Mouse (Mus musculus) liver, embryonic 16.5 days (tissue): ENCODE measurements around the gene Celf2. TPM values are rescaled to one million over a fixed set of nuclear protein-coding genes. Genes with fewer than 3 reads are reported as not detected.

Experiments used
- ATAC-seq: fragments of 200-750 bp; cut with Nextera tagmentation; 2 replicates; pipeline ENCODE4 v1.8.0; 2017; ENCODE audit warnings: low read depth, mild to moderate bottlenecking, moderate number of reproducible peaks, moderate library complexity
- H3K27ac ChIP-seq: fragments of 300-500 bp; sonication (generic); 2 replicates; pipeline ENCODE4 v1.5.1; 2014; ENCODE audit warnings: mild to moderate bottlenecking, low read length
- H3K27me3 ChIP-seq: fragments of 300-500 bp; sonication (generic); 2 replicates; pipeline ENCODE4 v1.6.1; 2014; ENCODE audit warnings: low read depth, low read length, mixed read lengths; ENCODE audit not compliant: control insufficient read depth, insufficient read depth
- H3K36me3 ChIP-seq: fragments of 300-500 bp; sonication (generic); 2 replicates; pipeline ENCODE4 v1.6.1; 2014; ENCODE audit warnings: mild to moderate bottlenecking; ENCODE audit not compliant: control insufficient read depth, insufficient read depth
- H3K4me1 ChIP-seq: fragments of 300-500 bp; sonication (generic); 2 replicates; pipeline ENCODE4 v1.6.1; 2014; ENCODE audit warnings: low read depth, low read length, mixed read lengths; ENCODE audit not compliant: control insufficient read depth
- H3K4me2 ChIP-seq: fragments of 300-500 bp; sonication (generic); 2 replicates; pipeline ENCODE4 v1.6.1; 2014; ENCODE audit warnings: low read depth, low read length, mixed read lengths
- H3K4me3 ChIP-seq: fragments of 300-500 bp; sonication (generic); 2 replicates; pipeline ENCODE4 v1.5.1; 2014; ENCODE audit warnings: low read depth, mild to moderate bottlenecking, low read length
- H3K9ac ChIP-seq: fragments of 300-500 bp; sonication (generic); 2 replicates; pipeline ENCODE4 v1.6.1; 2014; ENCODE audit warnings: low read depth, low read length
- H3K9me3 ChIP-seq: fragments of 300-500 bp; sonication (generic); replicated peaks from 2 replicates; pipeline ENCODE4 v1.6.1; 2016; ENCODE audit warnings: low read length; ENCODE audit not compliant: control insufficient read depth
- WGBS: fragments of 180-500 bp; shearing (Covaris S2); extraction: QIAGEN DNeasy Blood & Tissue Kit; methylation state at CpG from one replicate; pipeline ENCODE4 v1.1.7; 2014; ENCODE audit not compliant: insufficient replicate concordance; 5-methylcytosine and 5-hydroxymethylcytosine counted together
- polyA plus RNA-seq: library from polyadenylated mRNA; unstranded; fragments of >200 nt; fragmentation: Nextera tagmentation; extraction: Ambion mirVana; gene quantifications from 2 replicates; pipeline ENCODE4 v1.2.1, GENCODE M21; 2015

Gene Celf2
- polyA plus RNA-seq, 1 experiment from 2014 or later, result 10.0 TPM

- 60% methylated on average over 1 of the region's 1 CpGs for WGBS
- Histone ChIP-seq H3K4me2 (no peak overlapping the region), H3K9ac (no peak overlapping the region), H3K27ac (no peak overlapping the region), H3K4me1 (no peaks in the 10 kb centered on the region), H3K36me3 (no peaks in the 10 kb centered on the region), H3K9me3 (no peaks in the 10 kb centered on the region), H3K27me3 (no peaks in the 10 kb centered on the region), H3K4me3 (no peak overlapping the region)
- ATAC-seq, result no peak
These were observed 612.5 kb downstream of the Celf2 start for GRCm38 (mm10) chr2:6896896-6897295.

GRCm38 (mm10) chr2:6893597-6893996, 615.8 kb downstream of the Celf2 start:
- no peak overlapping the region for H3K4me3 ChIP-seq
- no peaks in the 10 kb centered on the region for H3K4me1 ChIP-seq
- no peaks in the 10 kb centered on the region for H3K36me3 ChIP-seq
- ATAC-seq, result no peak
- H3K9me3 ChIP-seq, result no peaks in the 10 kb centered on the region
- no peak overlapping the region for H3K27ac ChIP-seq
- H3K27me3 ChIP-seq, result no peaks in the 10 kb centered on the region
- 42% methylated on average over 2 of the region's 2 CpGs for WGBS
- no peak overlapping the region for H3K4me2 ChIP-seq
- no peak overlapping the region for H3K9ac ChIP-seq

- no peak overlapping the region for H3K4me3 ChIP-seq
- H3K4me1 ChIP-seq, result no peaks in the 10 kb centered on the region
- H3K27me3 ChIP-seq, result no peaks in the 10 kb centered on the region
- no peak overlapping the region for H3K27ac ChIP-seq
- no peaks in the 10 kb centered on the region for H3K9me3 ChIP-seq
- no peaks in the 10 kb centered on the region for H3K36me3 ChIP-seq
- H3K4me2 ChIP-seq, result no peak overlapping the region
- WGBS, result 43% methylated on average over 3 of the region's 3 CpGs
- ATAC-seq, result no peak
- no peak overlapping the region for H3K9ac ChIP-seq
These were observed 616.3 kb downstream of the Celf2 start for GRCm38 (mm10) chr2:6893095-6893494.

GRCm38 (mm10) chr2:6884796-6885711, 624.3 kb downstream of the Celf2 start:
- Histone ChIP-seq H3K27me3 (no peaks in the 10 kb centered on the region), H3K9ac (no peak overlapping the region), H3K36me3 (no peaks in the 10 kb centered on the region), H3K4me1 (no peaks in the 10 kb centered on the region), H3K9me3 (no peaks in the 10 kb centered on the region), H3K4me3 (no peak overlapping the region), H3K27ac (no peak overlapping the region), H3K4me2 (no peak overlapping the region)
- ATAC-seq, result no peak
- 65% methylated on average over 8 of the region's 8 CpGs for WGBS

GRCm38 (mm10) chr2:6883996-6884795, 625.2 kb downstream of the Celf2 start:
- Histone ChIP-seq H3K9me3 (no peaks in the 10 kb centered on the region), H3K27me3 (no peaks in the 10 kb centered on the region), H3K4me3 (no peak overlapping the region), H3K27ac (no peak overlapping the region), H3K36me3 (no peaks in the 10 kb centered on the region), H3K9ac (no peak overlapping the region), H3K4me2 (no peak overlapping the region), H3K4me1 (no peaks in the 10 kb centered on the region)
- no peak for ATAC-seq
- 50% methylated on average over 13 of the region's 13 CpGs for WGBS

- Histone ChIP-seq H3K36me3 (no peaks in the 10 kb centered on the region), H3K4me2 (no peak overlapping the region), H3K9me3 (no peaks in the 10 kb centered on the region), H3K9ac (no peak overlapping the region), H3K27me3 (no peaks in the 10 kb centered on the region), H3K4me1 (no peaks in the 10 kb centered on the region), H3K4me3 (no peak overlapping the region), H3K27ac (no peak overlapping the region)
- 68% methylated on average over 6 of the region's 6 CpGs for WGBS
- ATAC-seq, result no peak
These were observed 627.0 kb downstream of the Celf2 start for GRCm38 (mm10) chr2:6882236-6882885.

- Histone ChIP-seq H3K4me1 (no peaks in the 10 kb centered on the region), H3K4me3 (no peak overlapping the region), H3K4me2 (no peak overlapping the region), H3K27ac (no peak overlapping the region), H3K36me3 (no peaks in the 10 kb centered on the region), H3K27me3 (no peaks in the 10 kb centered on the region), H3K9me3 (no peaks in the 10 kb centered on the region), H3K9ac (no peak overlapping the region)
- 70% methylated on average over 6 of the region's 6 CpGs for WGBS
- ATAC-seq, result no peak
These were observed 628.3 kb downstream of the Celf2 start for GRCm38 (mm10) chr2:6880941-6881575.

- Histone ChIP-seq H3K36me3 (no peaks in the 10 kb centered on the region), H3K4me2 (no peak overlapping the region), H3K4me1 (no peaks in the 10 kb centered on the region; the same call in 1 of the 2 replicates), H3K4me3 (no peak overlapping the region), H3K27ac (no peak overlapping the region), H3K27me3 (peaks cover 20% of the 10 kb centered on the region), H3K9ac (no peak overlapping the region), H3K9me3 (no peaks in the 10 kb centered on the region)
- 51% methylated on average over 5 of the region's 5 CpGs for WGBS
- no peak for ATAC-seq
These were observed 632.3 kb downstream of the Celf2 start for GRCm38 (mm10) chr2:6877094-6877493.
